Mouse (Mus musculus): Measurements from ENCODE around the gene Gm42906.

DNA sequence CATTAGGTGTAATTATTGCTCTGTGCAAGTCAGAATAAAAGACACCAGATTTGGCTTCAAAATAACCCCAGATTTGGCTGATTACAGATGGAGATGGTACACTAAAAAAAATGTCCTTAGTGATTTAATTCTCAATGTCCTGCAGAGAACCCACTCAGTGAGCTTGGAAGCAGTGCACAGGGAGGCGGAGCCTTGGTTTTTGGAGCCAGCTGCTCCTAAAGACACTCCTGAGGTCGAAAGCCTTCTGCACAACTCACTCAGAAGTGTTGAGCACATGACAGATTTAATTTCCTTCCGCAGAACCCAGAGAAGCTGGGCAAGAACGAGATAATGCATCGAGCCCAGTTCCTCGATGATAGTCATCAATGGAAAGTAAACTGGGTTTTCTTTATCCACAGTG, 356.5 kb downstream of the Gm42906 start:
- TF ChIP-seq CTCF (IDR thresholded peaks at IDR 0.05; ENCODE audit: extremely low read depth, insufficient read length, insufficient replicate concordance, low read depth, low read length) (no peak), POLR2A (IDR thresholded peaks at IDR 0.05; ENCODE audit: low read depth, low read length) (no peak)
